Mouse (Mus musculus) brain, embryonic 14.5 days (tissue): Measurements from ENCODE around the gene Prr15l.

Experiments
- CTCF ChIP-seq: fragments of 200-500 bp; IDR thresholded peaks from 2 replicates; pipeline ENCODE4 v1.5.1; 2012; ENCODE audit warnings: inconsistent platforms, mild to moderate bottlenecking, moderate library complexity, borderline replicate concordance; ENCODE audit not compliant: insufficient read depth, insufficient read length; ENCODE audit errors: extremely low read depth
- POLR2A ChIP-seq: fragments of 200-500 bp; IDR thresholded peaks from 2 replicates; pipeline ENCODE4 v1.6.1; 2012; ENCODE audit warnings: mild to moderate bottlenecking, inconsistent platforms, borderline replicate concordance; ENCODE audit not compliant: poor library complexity, insufficient read depth, insufficient read length, severe bottlenecking; ENCODE audit errors: extremely low read depth

DNA sequence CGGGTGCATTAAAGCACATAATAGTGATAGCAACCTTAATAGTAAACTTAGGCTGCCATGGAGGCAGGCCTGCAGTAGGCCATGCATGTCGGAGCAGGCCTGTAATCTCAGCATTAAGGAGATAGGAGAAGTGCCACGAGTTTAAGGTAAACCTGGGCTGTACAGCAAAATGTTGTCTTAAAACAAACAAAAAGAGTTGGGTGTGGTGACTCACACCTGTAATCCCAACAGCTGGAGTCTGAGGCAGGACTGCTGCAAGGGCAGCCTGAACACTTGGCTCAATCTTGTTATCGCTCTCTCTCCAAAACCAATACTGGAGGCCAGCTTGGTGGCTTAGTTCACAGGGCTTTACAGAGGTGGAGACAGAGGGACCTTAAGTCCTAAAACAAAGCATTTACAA lies 27.2 kb downstream of the Prr15l start:
- TF ChIP-seq CTCF = no peak
- no peak for TF ChIP-seq POLR2A
